Mouse (Mus musculus) stomach, postnatal 0 days (tissue): Measurements from ENCODE around the gene Eif3a.

Experiments used
- CTCF ChIP-seq: IDR thresholded peaks from 2 replicates; pipeline ENCODE4 v1.5.1; 2016; ENCODE audit warnings: antibody characterized with exemption, low read depth, mild to moderate bottlenecking, moderate library complexity
- EP300 ChIP-seq: optimal IDR thresholded peaks from 2 replicates; pipeline ENCODE3; 2016; ENCODE audit warnings: antibody characterized with exemption

DNA sequence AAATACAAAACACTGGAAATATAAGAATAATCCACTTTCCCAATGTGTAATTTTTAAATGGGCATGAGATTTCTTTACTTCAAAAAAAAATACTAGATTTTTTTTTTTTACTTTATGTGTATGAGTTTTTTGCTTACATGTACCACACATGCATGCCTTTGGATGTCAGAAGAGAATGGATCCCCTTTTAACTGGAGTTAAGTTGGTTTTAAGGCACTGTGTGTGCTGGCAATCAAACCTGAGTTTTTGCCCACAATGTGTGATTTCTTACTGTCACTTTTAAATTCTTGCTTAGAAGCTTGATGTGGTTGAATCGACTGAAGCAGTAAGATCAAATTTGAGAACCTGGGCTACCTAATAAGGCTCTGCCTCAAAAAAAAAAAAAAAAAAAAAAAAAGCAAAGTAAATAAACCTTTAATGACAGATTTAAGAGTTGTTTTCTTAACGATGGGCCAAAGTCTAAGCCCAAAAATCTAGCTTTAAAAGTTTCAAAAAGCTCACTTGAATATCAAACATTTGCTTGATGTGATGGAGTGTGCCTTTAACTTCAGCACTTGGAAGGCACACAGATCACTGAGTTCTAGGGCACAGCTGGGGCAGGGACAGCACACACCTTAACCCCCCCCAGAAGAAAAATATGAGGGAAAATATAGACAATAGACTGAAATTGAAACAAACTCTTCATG lies 2.9 kb downstream of the Eif3a start:
- TF ChIP-seq EP300 (no peak), CTCF (no peak)
